Mouse (Mus musculus) G1E (cell line): Measurements from ENCODE around the gene Crim1. TPM values are rescaled to one million over a fixed set of nuclear protein-coding genes. Genes with fewer than 3 reads are reported as not detected.

ENCODE experiments used
- ATAC-seq: 2 replicates; pipeline ENCODE4 v1.8.0; 2016; ENCODE audit warnings: mild to moderate bottlenecking; ENCODE audit not compliant: insufficient number of reproducible peaks, poor library complexity, low FRiP score, severe bottlenecking; ENCODE audit errors: extremely low read depth
- DNase-seq: peaks from one replicate; pipeline ENCODE4 v3.0.0; 2012; ENCODE audit warnings: low spot score
- H3K27me3 ChIP-seq: 2 replicates; pipeline ENCODE4 v1.6.1; 2012; ENCODE audit warnings: mild to moderate bottlenecking, low read length, inconsistent platforms; ENCODE audit not compliant: insufficient read depth
- H3K36me3 ChIP-seq: replicated peaks from 2 replicates; pipeline ENCODE3; 2012; ENCODE audit warnings: mild to moderate bottlenecking, inconsistent platforms
- H3K4me1 ChIP-seq: 2 replicates; pipeline ENCODE4 v1.6.1; 2012; ENCODE audit warnings: low read depth, low read length, inconsistent platforms, mixed read lengths; ENCODE audit not compliant: insufficient read depth
- H3K4me3 ChIP-seq: 2 replicates; pipeline ENCODE4 v1.5.1; 2012; ENCODE audit warnings: low read depth, mild to moderate bottlenecking, inconsistent platforms, low read length, moderate library complexity, mixed read lengths
- H3K9me3 ChIP-seq: replicated peaks from 2 replicates; pipeline ENCODE4 v1.6.1; 2012; ENCODE audit warnings: inconsistent platforms
- CTCF ChIP-seq: IDR thresholded peaks from 2 replicates; pipeline ENCODE4 v1.5.1; 2012; ENCODE audit warnings: low read depth, low read length, inconsistent platforms, mixed read lengths
- GATA1 ChIP-seq: IDR thresholded peaks from 2 replicates; pipeline ENCODE4 v1.6.1; 2012; ENCODE audit warnings: borderline replicate concordance, low read length, inconsistent platforms, mixed read lengths
- GATA2 ChIP-seq: IDR thresholded peaks from 2 replicates; pipeline ENCODE4 v1.6.1; 2012; ENCODE audit warnings: low read depth, low read length, inconsistent platforms, borderline replicate concordance
- POLR2AphosphoS5 ChIP-seq: IDR thresholded peaks from 2 replicates; pipeline ENCODE4 v1.6.1; 2012; ENCODE audit warnings: low read depth, low read length, inconsistent platforms; ENCODE audit not compliant: insufficient replicate concordance
- TAL1 ChIP-seq: conservative IDR thresholded peaks from 2 replicates; pipeline ENCODE4 v1.6.1; 2012; ENCODE audit warnings: low read depth, low read length, inconsistent platforms, mixed read lengths
- polyA plus RNA-seq: library from polyadenylated mRNA; stranded (reverse); fragments of >175 nt; gene quantifications from 2 replicates; pipeline ENCODE4 v1.2.3, GENCODE M21; 2012
- total RNA-seq, 2 experiments: library from RNA; stranded (forward) in 1 of 2; stranded (reverse) in 1 of 2; fragments of 200-1000 nt in 1 of 2; fragments of >200 nt in 1 of 2; fragmentation: Nextera tagmentation in 1 of 2; gene quantifications; 2 replicates each; pipeline ENCODE4 v1.2.3; 2014 to 2017

Crim1 gene
- total and polyA plus RNA-seq, 3 experiments = 20.3 to 37.8 (median 21.9) TPM

- H3K27me3 ChIP-seq = no peaks in the 10 kb centered on the region
- H3K36me3 ChIP-seq = peaks cover 57% of the 10 kb centered on the region
- DNase-seq = no peak
- TF ChIP-seq GATA1 (no peak), POLR2AphosphoS5 (no peak), CTCF (no peak), TAL1 (no peak), GATA2 (no peak)
- H3K4me1 ChIP-seq = peaks cover 45% of the 10 kb centered on the region
- ATAC-seq = no peak
- H3K9me3 ChIP-seq = no peaks in the 10 kb centered on the region
- H3K4me3 ChIP-seq = no peak overlapping the region
These were observed 18.6 kb downstream of the Crim1 start for GRCm38 (mm10) chr17:78218506-78219232.

GRCm38 (mm10) chr17:78221007-78221642 lies 21.1 kb downstream of the Crim1 start:
- Histone ChIP-seq H3K27me3 (no peaks in the 10 kb centered on the region), H3K4me3 (no peak overlapping the region), H3K4me1 (peaks cover 44% of the 10 kb centered on the region), H3K9me3 (no peaks in the 10 kb centered on the region), H3K36me3 (peaks cover 63% of the 10 kb centered on the region)
- TF ChIP-seq TAL1 (no peak), CTCF (no peak), GATA2 (no peak), GATA1 (no peak), POLR2AphosphoS5 (no peak)
- ATAC-seq (no peak), DNase-seq (no peak)

GRCm38 (mm10) chr17:78221860-78222259 lies 21.8 kb downstream of the Crim1 start:
- H3K4me3 ChIP-seq = no peak overlapping the region
- DNase-seq (no peak), ATAC-seq (no peak)
- no peaks in the 10 kb centered on the region for H3K27me3 ChIP-seq
- H3K36me3 ChIP-seq = peaks cover 63% of the 10 kb centered on the region
- H3K4me1 ChIP-seq = peaks cover 38% of the 10 kb centered on the region
- TF ChIP-seq TAL1 (no peak), CTCF (no peak), POLR2AphosphoS5 (no peak), GATA1 (no peak), GATA2 (no peak)
- no peaks in the 10 kb centered on the region for H3K9me3 ChIP-seq

- Histone ChIP-seq H3K4me3 (no peak overlapping the region), H3K36me3 (peaks cover 55% of the 10 kb centered on the region), H3K9me3 (no peaks in the 10 kb centered on the region), H3K4me1 (peaks cover 27% of the 10 kb centered on the region), H3K27me3 (no peaks in the 10 kb centered on the region)
- no peak for ATAC-seq
- TF ChIP-seq POLR2AphosphoS5 (no peak), CTCF (no peak), GATA2 (no peak), GATA1 (no peak), TAL1 (no peak)
- no peak for DNase-seq
These were observed 23.9 kb downstream of the Crim1 start for GRCm38 (mm10) chr17:78223988-78224387.

GRCm38 (mm10) chr17:78225547-78225946 lies 25.5 kb downstream of the Crim1 start:
- DNase-seq (no peak), ATAC-seq (no peak)
- peaks cover 18% of the 10 kb centered on the region for H3K4me1 ChIP-seq
- no peaks in the 10 kb centered on the region for H3K9me3 ChIP-seq
- no peak for TF ChIP-seq POLR2AphosphoS5
- TF ChIP-seq TAL1 = no peak
- no peak for TF ChIP-seq CTCF
- no peak for TF ChIP-seq GATA2
- no peak for TF ChIP-seq GATA1
- no peaks in the 10 kb centered on the region for H3K27me3 ChIP-seq
- H3K36me3 ChIP-seq = peaks cover 51% of the 10 kb centered on the region
- H3K4me3 ChIP-seq = no peak overlapping the region

GRCm38 (mm10) chr17:78227211-78227610 lies 27.2 kb downstream of the Crim1 start:
- H3K4me3 ChIP-seq = no peak overlapping the region
- DNase-seq (no peak), ATAC-seq (no peak)
- H3K36me3 ChIP-seq = peaks cover 51% of the 10 kb centered on the region
- no peak for TF ChIP-seq GATA1
- TF ChIP-seq CTCF = no peak
- TF ChIP-seq TAL1 = no peak
- TF ChIP-seq GATA2 = no peak
- no peak for TF ChIP-seq POLR2AphosphoS5
- no peaks in the 10 kb centered on the region for H3K27me3 ChIP-seq
- H3K4me1 ChIP-seq = peaks cover 22% of the 10 kb centered on the region
- H3K9me3 ChIP-seq = no peaks in the 10 kb centered on the region

GRCm38 (mm10) chr17:78231567-78231966 lies 31.5 kb downstream of the Crim1 start:
- ATAC-seq (no peak), DNase-seq (no peak)
- Histone ChIP-seq H3K4me1 (peaks cover 39% of the 10 kb centered on the region), H3K36me3 (peaks cover 46% of the 10 kb centered on the region), H3K4me3 (no peak overlapping the region), H3K9me3 (no peaks in the 10 kb centered on the region), H3K27me3 (no peaks in the 10 kb centered on the region)
- TF ChIP-seq CTCF (no peak), GATA1 (no peak), POLR2AphosphoS5 (no peak), GATA2 (no peak), TAL1 (no peak)
